Mouse (Mus musculus) stomach, postnatal 0 days (tissue): ENCODE measurements at regions not wholly inside any gene's neighbourhood (a gene's known extent, or its start where the extent isn't known, plus 50 kb on each side); places are given as distances from the start of the nearest gene placed in this dataset.

ENCODE experiments used
- CTCF ChIP-seq: IDR thresholded peaks from 2 replicates; pipeline ENCODE4 v1.5.1; 2016; ENCODE audit warnings: antibody characterized with exemption, low read depth, mild to moderate bottlenecking, moderate library complexity
- EP300 ChIP-seq: optimal IDR thresholded peaks from 2 replicates; pipeline ENCODE3; 2016; ENCODE audit warnings: antibody characterized with exemption

DNA sequence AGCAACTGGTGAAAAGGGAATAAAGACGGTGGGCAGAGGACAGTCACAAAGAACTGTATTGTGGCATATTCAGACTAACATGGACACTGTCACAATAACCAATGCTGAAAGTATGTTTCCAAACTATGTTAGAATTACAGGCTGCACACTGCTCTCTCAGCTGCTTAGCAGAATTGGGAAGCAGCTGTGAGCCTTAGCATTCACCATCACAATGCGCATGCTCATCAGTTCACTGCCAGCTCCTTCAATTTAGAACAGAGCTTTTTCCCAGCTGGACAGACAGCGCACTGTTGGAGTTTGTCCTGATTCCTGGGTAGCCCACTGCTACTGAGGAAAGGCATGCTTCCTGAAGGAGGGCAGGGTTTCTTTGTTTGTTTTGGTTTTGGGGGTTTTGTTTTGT, 2735.2 kb upstream of the Gm6569 start:
- no peak for TF ChIP-seq CTCF
- no peak for TF ChIP-seq EP300
